32 mouse cellular contexts compared by ENCODE assay signal in the genomic region with DNA sequence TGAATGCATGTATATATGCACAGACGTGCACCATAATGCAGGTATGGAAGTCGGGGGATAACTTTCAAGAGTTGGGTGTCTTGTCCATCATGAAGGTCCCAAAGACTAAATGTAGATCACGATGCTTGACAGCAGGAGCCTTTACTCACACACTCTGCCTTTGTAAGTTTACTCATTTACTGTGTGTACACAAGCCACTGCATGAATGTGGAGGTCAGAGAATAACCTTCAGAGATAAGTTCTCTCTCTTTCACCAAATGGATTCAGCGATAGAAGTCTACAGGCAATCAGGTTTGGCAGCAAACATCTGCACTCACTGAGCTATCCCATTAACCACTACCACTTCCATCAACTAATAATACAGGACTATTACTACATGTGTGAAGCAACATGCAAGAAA. TPM values are rescaled to one million over a fixed set of nuclear protein-coding genes. Genes with fewer than 3 reads are reported as not detected.
DNase-seq lines count a peak whose midpoint lies in the region; ATAC-seq and TF ChIP-seq lines count a peak whose summit lies in the region.
"Had no signal": no experiment of that assay in that cellular context is flagged by ENCODE, and none has a peak within 500 bp of the region (broad histone marks: within the 10 kb centered on the region; RNA-seq: fewer than 3 reads in every experiment).

No protein-coding gene starts in this region.

- DNase-seq in heart, adult 11 months, result peak; percentile 21
- no peak for DNase-seq in heart, postnatal 14 days
- no peak for DNase-seq in liver, embryonic 14.5 days (ENCODE audit: low read depth in 3 of 3, low spot score in 3 of 3)
- no peak for DNase-seq in stomach, postnatal 0 days (ENCODE audit: low spot score)
- no peak for DNase-seq in lung, postnatal 14 days
- no peak for DNase-seq in right cerebral cortex, postnatal 14 days
- DNase-seq: adrenal gland, postnatal 36 days; cerebellum, adult 2 months; cerebellum, postnatal 25 days; forebrain, postnatal 0 days; gastrocnemius, postnatal 10 days; kidney, adult 8-10 months; kidney, postnatal 4 days; left cerebral cortex, postnatal 4 days; lung, postnatal 4 days; right cerebral cortex, adult 18-20 months; thymus, postnatal 14 days had no signal

- H3K36me3 ChIP-seq in intestine, embryonic 16.5 days (ENCODE audit: control insufficient read depth, insufficient read depth, low read length), result 0 out of 2 replicates have a peak, but pooled peaks cover 3% of the 10 kb centered on the region
- peaks cover 11% of the 10 kb centered on the region for H3K36me3 ChIP-seq in liver, embryonic 14.5 days (replicated peaks; ENCODE audit: control insufficient read depth, insufficient read depth, low read depth)
- H3K36me3 ChIP-seq in stomach, postnatal 0 days (ENCODE audit: control insufficient read depth, insufficient read depth, low read length), result 0 out of 2 replicates have a peak, but pooled peaks cover 6% of the 10 kb centered on the region

- no peak for TF ChIP-seq EP300 in liver, embryonic 14.5 days (IDR thresholded peaks at IDR 0.05; ENCODE audit: low read depth)
- TF ChIP-seq EP300 in stomach, postnatal 0 days (optimal IDR thresholded peaks at IDR 0.05), result no peak

- WGBS in intestine, embryonic 16.5 days, result 73% methylated on average over 4 of the region's 4 CpGs
- 76% methylated on average over 4 of the region's 4 CpGs for WGBS in liver, embryonic 14.5 days (ENCODE audit: insufficient replicate concordance)
- 61% methylated on average over 4 of the region's 4 CpGs for WGBS in stomach, postnatal 0 days

- peaks cover 6% of the 10 kb centered on the region for H3K4me1 ChIP-seq in intestine, embryonic 16.5 days (ENCODE audit: control insufficient read depth, insufficient read depth, low read length)
- H3K4me1 ChIP-seq in liver, embryonic 14.5 days (replicated peaks; ENCODE audit: control insufficient read depth in 2 of 2, insufficient read depth in 2 of 2, low read length in 1 of 2), result no peaks in the 10 kb centered on the region
- H3K4me1 ChIP-seq in stomach, postnatal 0 days (replicated peaks; ENCODE audit: control insufficient read depth, insufficient read depth), result no peaks in the 10 kb centered on the region
- H3K4me1 ChIP-seq: embryonic facial prominence, embryonic 10.5 days; embryonic facial prominence, embryonic 15.5 days; forebrain, embryonic 12.5 days; hindbrain, embryonic 10.5 days; hindbrain, embryonic 15.5 days; midbrain, embryonic 12.5 days; neural tube, embryonic 12.5 days had no signal

- no peak overlapping the region for H3K27ac ChIP-seq in intestine, embryonic 16.5 days (ENCODE audit: low read length)
- no peak overlapping the region for H3K27ac ChIP-seq in liver, embryonic 14.5 days
- no peak overlapping the region for H3K27ac ChIP-seq in stomach, postnatal 0 days (replicated peaks)
- H3K27ac ChIP-seq: embryonic facial prominence, embryonic 10.5 days; embryonic facial prominence, embryonic 15.5 days; forebrain, embryonic 12.5 days; heart, embryonic 10.5 days; heart, embryonic 15.5 days; hindbrain, embryonic 10.5 days; hindbrain, embryonic 15.5 days; kidney, postnatal 0 days; midbrain, embryonic 12.5 days; neural tube, embryonic 12.5 days had no signal

- no peaks in the 10 kb centered on the region for H3K27me3 ChIP-seq in intestine, embryonic 16.5 days (replicated peaks; ENCODE audit: control insufficient read depth, insufficient read depth, low read length)
- H3K27me3 ChIP-seq in liver, embryonic 14.5 days (ENCODE audit: control insufficient read depth, insufficient read depth, low read length), result no peaks in the 10 kb centered on the region
- H3K27me3 ChIP-seq in stomach, postnatal 0 days (ENCODE audit: control insufficient read depth, insufficient read depth, low read length), result no peaks in the 10 kb centered on the region
- H3K27me3 ChIP-seq: embryonic facial prominence, embryonic 15.5 days; forebrain, embryonic 12.5 days; heart, embryonic 15.5 days; hindbrain, embryonic 15.5 days; megakaryocyte, embryonic 14.5 days; midbrain, embryonic 12.5 days; neural tube, embryonic 12.5 days; Patski had no signal

- intact Hi-C loops in heart, postnatal 14 days (cut with DNase I), result no loop called here

- no peak overlapping the region for H3K9ac ChIP-seq in intestine, embryonic 16.5 days (ENCODE audit: low read depth, low read length)
- H3K9ac ChIP-seq in liver, embryonic 14.5 days (replicated peaks), result no peak overlapping the region
- no peak overlapping the region for H3K9ac ChIP-seq in stomach, postnatal 0 days (ENCODE audit: low read length)
- H3K9ac ChIP-seq: embryonic facial prominence, embryonic 15.5 days; forebrain, embryonic 12.5 days; forebrain, postnatal 0 days; heart, embryonic 15.5 days; hindbrain, embryonic 15.5 days; midbrain, embryonic 12.5 days; neural tube, embryonic 12.5 days had no signal

- no peak for TF ChIP-seq CTCF in liver, embryonic 14.5 days (IDR thresholded peaks at IDR 0.05; ENCODE audit: low read depth)
- no peak for TF ChIP-seq CTCF in stomach, postnatal 0 days (IDR thresholded peaks at IDR 0.05; ENCODE audit: low read depth)

- H3K4me2 ChIP-seq in intestine, embryonic 16.5 days (ENCODE audit: low read depth, low read length), result no peak overlapping the region
- no peak overlapping the region for H3K4me2 ChIP-seq in liver, embryonic 14.5 days (ENCODE audit: low read depth)
- H3K4me2 ChIP-seq in stomach, postnatal 0 days (replicated peaks; ENCODE audit: low read depth), result no peak overlapping the region
- H3K4me2 ChIP-seq: embryonic facial prominence, embryonic 15.5 days; forebrain, embryonic 12.5 days; heart, embryonic 15.5 days; hindbrain, embryonic 15.5 days; midbrain, embryonic 12.5 days; neural tube, embryonic 12.5 days had no signal

- no peak overlapping the region for H3K4me3 ChIP-seq in intestine, embryonic 16.5 days (ENCODE audit: low read length)
- H3K4me3 ChIP-seq in liver, embryonic 14.5 days (ENCODE audit: insufficient read depth in 1 of 2, low read depth in 2 of 2, low read length in 2 of 2), result no peak overlapping the region
- H3K4me3 ChIP-seq in stomach, postnatal 0 days (ENCODE audit: low read depth, low read length), result no peak overlapping the region
- H3K4me3 ChIP-seq: embryonic facial prominence, embryonic 10.5 days; embryonic facial prominence, embryonic 15.5 days; forebrain, embryonic 12.5 days; heart, embryonic 10.5 days; heart, embryonic 15.5 days; hindbrain, embryonic 10.5 days; hindbrain, embryonic 15.5 days; megakaryocyte, embryonic 14.5 days; midbrain, embryonic 12.5 days; myocyte; neural tube, embryonic 12.5 days had no signal

- ATAC-seq in intestine, embryonic 16.5 days, result peak; percentile 55; the same call in 1 of the 2 replicates
- ATAC-seq in liver, embryonic 14.5 days (ENCODE audit: insufficient read depth), result 0 out of 2 replicates have a peak, but pooled peaks have one; percentile 39
- ATAC-seq in stomach, postnatal 0 days (ENCODE audit: low FRiP score, low TSS enrichment), result peak; percentile 71; the same call in 1 of the 2 replicates
- ATAC-seq: forebrain, postnatal 0 days; inflammation-experienced regulatory T-cells, adult 6 months; Patski had no signal

- no peaks in the 10 kb centered on the region for H3K9me3 ChIP-seq in intestine, embryonic 16.5 days (ENCODE audit: control insufficient read depth, low read length)
- no peaks in the 10 kb centered on the region for H3K9me3 ChIP-seq in liver, embryonic 14.5 days (ENCODE audit: control insufficient read depth, low read length)
- H3K9me3 ChIP-seq in stomach, postnatal 0 days (ENCODE audit: control insufficient read depth, low read length), result no peaks in the 10 kb centered on the region
- H3K9me3 ChIP-seq: embryonic facial prominence, embryonic 10.5 days; embryonic facial prominence, embryonic 15.5 days; forebrain, embryonic 12.5 days; heart, embryonic 10.5 days; heart, embryonic 15.5 days; hindbrain, embryonic 10.5 days; hindbrain, embryonic 15.5 days; megakaryocyte, embryonic 14.5 days; midbrain, embryonic 12.5 days; neural tube, embryonic 12.5 days had no signal

RNA-seq across cellular contexts. Expression of gene Actr3, which starts 16.8 kb away (rescaled TPM):
- total RNA-seq in heart, postnatal 14 days (2021), result 100 to 1,000 TPM; 150 to 185 TPM
- 354 and 361 TPM in 2 replicates for polyA plus RNA-seq in intestine, embryonic 16.5 days (2015; fragmentation: Nextera tagmentation; extraction: Ambion mirVana)
- polyA plus RNA-seq in liver, embryonic 14.5 days (2012; rRNA removed), result 28.9 and 41.4 TPM in 2 replicates
- 109 TPM in 2 replicates for polyA plus RNA-seq in liver, embryonic 14.5 days (2014; fragmentation: Nextera tagmentation; extraction: Ambion mirVana)
- 245 and 251 TPM in 2 replicates for polyA plus RNA-seq in stomach, postnatal 0 days (2015; fragmentation: Nextera tagmentation; extraction: Ambion mirVana)
